Mouse (Mus musculus): ENCODE results near the gene Faf2. TPM values are rescaled to one million over a fixed set of nuclear protein-coding genes. Genes with fewer than 3 reads are reported as not detected.

Faf2 gene
- total and polyA plus RNA-seq, 3 experiments, result 40.8 to 51.7 (median 43.7) TPM

DNA sequence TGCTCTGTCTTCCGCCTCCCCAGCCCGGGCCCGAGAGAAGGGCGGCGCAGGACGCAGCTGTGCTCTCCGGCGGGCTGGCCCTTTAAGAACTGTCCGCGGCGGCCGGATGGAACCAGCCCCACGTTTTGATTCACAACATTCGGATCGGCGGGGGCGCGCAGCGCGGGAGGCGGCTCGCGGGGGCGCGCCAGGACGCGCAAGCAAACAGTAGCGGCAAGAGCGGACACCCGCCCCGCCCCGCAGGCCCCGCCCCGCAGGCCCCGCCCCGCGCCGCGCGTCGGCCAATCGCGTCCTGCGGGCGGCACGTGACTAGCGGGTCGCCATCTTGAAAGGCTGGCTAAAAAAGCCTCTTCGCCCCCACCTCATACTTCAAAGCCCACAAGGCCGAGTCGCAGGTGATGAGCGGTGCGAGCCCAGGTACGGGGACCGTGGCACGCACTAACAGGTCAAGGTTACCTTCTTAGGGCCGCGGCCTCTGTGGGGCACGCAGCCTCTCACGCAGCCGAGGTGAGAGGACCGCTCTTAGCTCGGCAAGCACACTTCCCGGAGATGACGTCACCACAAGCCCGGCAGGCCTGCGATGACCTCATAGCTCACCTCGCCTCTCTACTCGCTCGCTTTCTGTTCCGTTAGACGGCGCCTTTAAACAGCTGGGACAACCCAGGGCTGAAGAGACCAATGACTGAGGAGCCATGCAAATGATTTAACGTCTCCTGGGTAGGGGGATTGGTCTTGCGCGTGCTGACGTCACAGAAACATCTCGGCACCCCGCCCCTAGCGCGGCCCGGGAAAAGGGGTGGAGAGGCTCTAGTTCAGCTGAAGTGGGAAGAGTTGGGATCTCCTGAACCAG, 66.2 kb downstream of the Faf2 start:
- dilution Hi-C loops (cut with MboI; ENCODE audit: extremely low pct_ligation_motif_present, extremely low pct_unique_long_range_greater_than_20kb, low sequenced_read_pairs), result no loop called here
- Histone ChIP-seq H3K4me2 (ENCODE audit: insufficient read depth, low read depth, poor library complexity, severe bottlenecking) (peak overlapping the region; percentile 41), H3K4me1 (ENCODE audit: control insufficient read depth in 1 of 2, insufficient read depth in 2 of 2) (peaks cover 24 to 54% of the 10 kb centered on the region in 2 experiments)

DNA sequence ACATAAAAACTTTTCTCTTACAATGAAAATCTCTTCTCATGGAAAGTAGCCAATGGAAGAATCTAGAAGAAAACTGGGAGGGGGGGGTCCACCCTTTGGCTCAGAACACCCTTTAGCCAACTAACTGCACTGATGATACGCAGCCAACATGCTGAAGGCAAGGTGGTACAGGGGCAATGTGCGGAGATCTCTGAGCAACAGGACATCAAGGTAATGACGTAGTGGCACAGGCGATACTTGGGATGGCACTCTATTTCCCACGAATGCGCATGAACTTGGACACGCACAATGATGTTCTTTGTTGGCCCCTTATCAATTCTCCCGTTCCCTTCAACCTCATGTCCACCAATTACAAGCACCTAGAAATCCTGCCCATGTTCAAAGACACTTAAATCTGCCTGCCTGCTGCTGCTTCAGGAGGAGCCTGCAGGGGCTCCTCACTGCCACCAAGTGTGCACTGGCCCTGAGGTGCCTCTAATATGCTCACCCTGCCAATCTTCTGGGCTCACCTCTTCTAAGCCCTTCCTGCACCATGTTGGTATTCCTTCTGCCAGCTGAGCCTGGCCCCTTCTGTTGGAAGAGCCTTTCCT, 68.7 kb downstream of the Faf2 start:
- in situ Hi-C loops (cut with MboI; ENCODE audit: low pct_ligation_motif_present, low pct_unique_long_range_greater_than_20kb, low sequenced_read_pairs), result no loop called here
- no peak overlapping the region for H3K9ac ChIP-seq (ENCODE audit: insufficient read depth, low read depth)
- no peak for DNase-seq (ENCODE audit: extremely low read depth)
- H3K36me3 ChIP-seq (replicated peaks in 1 of 2; ENCODE audit: control insufficient read depth in 1 of 2, insufficient read depth in 1 of 2, low read length in 1 of 2), result peaks cover 0 to 16% of the 10 kb centered on the region in 2 experiments
- H3K4me3 ChIP-seq (replicated peaks in 1 of 3; ENCODE audit: low read depth in 2 of 3, low read length in 2 of 3, poor library complexity in 1 of 3), result no peak overlapping the region
- no peaks in the 10 kb centered on the region for H3K27me3 ChIP-seq (replicated peaks)
- no peak overlapping the region for H3K4me2 ChIP-seq (ENCODE audit: insufficient read depth, low read depth, poor library complexity, severe bottlenecking)
- peaks cover 31% of the 10 kb centered on the region for H3K79me2 ChIP-seq (replicated peaks; ENCODE audit: control insufficient read depth, extremely low read depth, insufficient read depth, poor library complexity, severe bottlenecking)
- dilution Hi-C loops (cut with MboI; ENCODE audit: extremely low pct_ligation_motif_present, extremely low pct_unique_long_range_greater_than_20kb, low sequenced_read_pairs), result no loop called here
- H3K9me3 ChIP-seq (replicated peaks; ENCODE audit: low read length), result no peaks in the 10 kb centered on the region
- peaks cover 23 to 54% of the 10 kb centered on the region in 2 experiments for H3K4me1 ChIP-seq (ENCODE audit: control insufficient read depth in 1 of 2, insufficient read depth in 2 of 2)
- no peak overlapping the region for H3K27ac ChIP-seq (ENCODE audit: insufficient read depth, low read depth)
- no peak for TF ChIP-seq MXI1 (IDR thresholded peaks at IDR 0.05; ENCODE audit: low read depth, low read length)
- TF ChIP-seq MAZ (IDR thresholded peaks at IDR 0.05; ENCODE audit: low read depth, low read length), result no peak
- no peak for TF ChIP-seq ELF1 (IDR thresholded peaks at IDR 0.05; ENCODE audit: low read depth, low read length)
- TF ChIP-seq SIN3A (IDR thresholded peaks at IDR 0.05; ENCODE audit: low read length), result no peak
- no peak for TF ChIP-seq IRF4 (IDR thresholded peaks at IDR 0.05; ENCODE audit: low read depth, low read length)
- no peak for TF ChIP-seq JUND (conservative IDR thresholded peaks at IDR 0.05; ENCODE audit: low read depth, low read length)
- no peak for TF ChIP-seq MYC (IDR thresholded peaks at IDR 0.05; ENCODE audit: low read depth, low read length)
- TF ChIP-seq PAX5 (IDR thresholded peaks at IDR 0.05; ENCODE audit: low read length), result no peak
- TF ChIP-seq RCOR1 (conservative IDR thresholded peaks at IDR 0.05; ENCODE audit: low read depth, low read length), result no peak
- no peak for TF ChIP-seq GABPA (IDR thresholded peaks at IDR 0.05; ENCODE audit: insufficient replicate concordance, low read depth, low read length)
- TF ChIP-seq ETS1 (conservative IDR thresholded peaks at IDR 0.05; ENCODE audit: low read depth, low read length), result no peak
- no peak for TF ChIP-seq CTCF (conservative IDR thresholded peaks at IDR 0.05 in 1 of 2, IDR thresholded peaks at IDR 0.05 in 1 of 2; ENCODE audit: low read depth in 2 of 2, low read length in 2 of 2)
- TF ChIP-seq MEF2A (IDR thresholded peaks at IDR 0.05; ENCODE audit: borderline replicate concordance, low read depth, low read length), result no peak
- no peak for TF ChIP-seq CHD2 (IDR thresholded peaks at IDR 0.05; ENCODE audit: low read length)
- no peak for TF ChIP-seq HCFC1 (IDR thresholded peaks at IDR 0.05; ENCODE audit: low read depth, low read length)

More for the DNA sequence above, 66.2 kb downstream of the Faf2 start:
- no peaks in the 10 kb centered on the region for H3K27me3 ChIP-seq (replicated peaks)
- peak overlapping the region; percentile 84 to 89 (median 88) for H3K4me3 ChIP-seq (replicated peaks in 1 of 3; ENCODE audit: low read depth in 2 of 3, low read length in 2 of 3, poor library complexity in 1 of 3)
- peak; percentile 98 for DNase-seq (ENCODE audit: extremely low read depth)
- H3K79me2 ChIP-seq (replicated peaks; ENCODE audit: control insufficient read depth, extremely low read depth, insufficient read depth, poor library complexity, severe bottlenecking), result peaks cover 41% of the 10 kb centered on the region
- peak overlapping the region; percentile 74 for H3K9ac ChIP-seq (ENCODE audit: insufficient read depth, low read depth)
- no peak for TF ChIP-seq JUND (conservative IDR thresholded peaks at IDR 0.05; ENCODE audit: low read depth, low read length)
- no peak for TF ChIP-seq KAT2A (IDR thresholded peaks at IDR 0.05; ENCODE audit: insufficient replicate concordance, low read length)
- peak; percentile 80 for TF ChIP-seq ELF1 (IDR thresholded peaks at IDR 0.05; ENCODE audit: low read depth, low read length)
- TF ChIP-seq MXI1 (IDR thresholded peaks at IDR 0.05; ENCODE audit: low read depth, low read length), result no peak; the same call in 1 of the 2 replicates
- TF ChIP-seq JUN (IDR thresholded peaks at IDR 0.05; ENCODE audit: insufficient read depth, low read depth, low read length), result no peak
- no peak for TF ChIP-seq CTCF (conservative IDR thresholded peaks at IDR 0.05 in 1 of 2, IDR thresholded peaks at IDR 0.05 in 1 of 2; ENCODE audit: low read depth in 2 of 2, low read length in 2 of 2)
- TF ChIP-seq CHD1 (IDR thresholded peaks at IDR 0.05; ENCODE audit: low read depth, low read length), result no peak
- no peak for TF ChIP-seq PAX5 (IDR thresholded peaks at IDR 0.05; ENCODE audit: low read length)
- no peak for TF ChIP-seq ZKSCAN1 (IDR thresholded peaks at IDR 0.05; ENCODE audit: borderline replicate concordance, low read depth, low read length)
- peak; percentile 90 for TF ChIP-seq MAX (IDR thresholded peaks at IDR 0.05; ENCODE audit: low read length)
- TF ChIP-seq MYC (IDR thresholded peaks at IDR 0.05; ENCODE audit: low read depth, low read length), result peak; percentile 88
- TF ChIP-seq BHLHE40 (IDR thresholded peaks at IDR 0.05; ENCODE audit: low read depth, low read length), result peak; percentile 94
- no peak for TF ChIP-seq SMC3 (IDR thresholded peaks at IDR 0.05; ENCODE audit: low read depth, low read length)
- TF ChIP-seq UBTF (IDR thresholded peaks at IDR 0.05; ENCODE audit: low read depth, low read length), result no peak
- TF ChIP-seq MEF2A (IDR thresholded peaks at IDR 0.05; ENCODE audit: borderline replicate concordance, low read depth, low read length), result no peak; the same call in 1 of the 2 replicates
- TF ChIP-seq RAD21 (IDR thresholded peaks at IDR 0.05; ENCODE audit: low read depth, low read length), result no peak
- peak; percentile 85 for TF ChIP-seq POLR2A (IDR thresholded peaks at IDR 0.05; ENCODE audit: low read depth, low read length)
- TF ChIP-seq IRF4 (IDR thresholded peaks at IDR 0.05; ENCODE audit: low read depth, low read length), result no peak; the same call in 1 of the 2 replicates
- TF ChIP-seq NELFE (IDR thresholded peaks at IDR 0.05; ENCODE audit: low read depth, low read length), result no peak; the same call in 1 of the 2 replicates
- no peak for TF ChIP-seq ZNF384 (IDR thresholded peaks at IDR 0.05; ENCODE audit: low read depth, low read length)
- TF ChIP-seq TCF12 (IDR thresholded peaks at IDR 0.05; ENCODE audit: low read depth, low read length), result peak; percentile 80
- TF ChIP-seq ZC3H11A (IDR thresholded peaks at IDR 0.05; ENCODE audit: low read depth, low read length), result no peak
- TF ChIP-seq ETS1 (conservative IDR thresholded peaks at IDR 0.05; ENCODE audit: low read depth, low read length), result no peak; the same call in 1 of the 2 replicates
- TF ChIP-seq TBP (conservative IDR thresholded peaks at IDR 0.05; ENCODE audit: low read depth, low read length), result no peak; the same call in 1 of the 2 replicates
- no peak for TF ChIP-seq MAFK (IDR thresholded peaks at IDR 0.05; ENCODE audit: insufficient replicate concordance, low read length)
- peak; percentile 69 for TF ChIP-seq HCFC1 (IDR thresholded peaks at IDR 0.05; ENCODE audit: low read depth, low read length)
- peak; percentile 88; the same call in 1 of the 2 replicates for TF ChIP-seq ZMIZ1 (IDR thresholded peaks at IDR 0.05; ENCODE audit: low read depth, low read length)
- peak; percentile 72 for TF ChIP-seq USF2 (conservative IDR thresholded peaks at IDR 0.05; ENCODE audit: low read depth, low read length)
- TF ChIP-seq POLR2AphosphoS2 (IDR thresholded peaks at IDR 0.05; ENCODE audit: low read depth, low read length), result peak; percentile 75; the same call in 1 of the 2 replicates
- no peak for TF ChIP-seq E2F4 (IDR thresholded peaks at IDR 0.05; ENCODE audit: insufficient replicate concordance, low read depth, low read length)
- no peak for TF ChIP-seq EP300 (IDR thresholded peaks at IDR 0.05; ENCODE audit: low read length)
- TF ChIP-seq USF1 (IDR thresholded peaks at IDR 0.05; ENCODE audit: low read depth, low read length), result peak; percentile 91
- TF ChIP-seq GABPA (IDR thresholded peaks at IDR 0.05; ENCODE audit: insufficient replicate concordance, low read depth, low read length), result no peak; the same call in 1 of the 2 replicates
- TF ChIP-seq NRF1 (IDR thresholded peaks at IDR 0.05; ENCODE audit: low read depth, low read length), result peak; percentile 55
- TF ChIP-seq RCOR1 (conservative IDR thresholded peaks at IDR 0.05; ENCODE audit: low read depth, low read length), result no peak
- peak; percentile 95 for TF ChIP-seq SIN3A (IDR thresholded peaks at IDR 0.05; ENCODE audit: low read length)
- TF ChIP-seq MAZ (IDR thresholded peaks at IDR 0.05; ENCODE audit: low read depth, low read length), result no peak
- TF ChIP-seq CHD2 (IDR thresholded peaks at IDR 0.05; ENCODE audit: low read length), result no peak
- H3K9me3 ChIP-seq (replicated peaks; ENCODE audit: low read length), result no peaks in the 10 kb centered on the region
- peaks cover 15 to 40% of the 10 kb centered on the region in 2 experiments for H3K36me3 ChIP-seq (replicated peaks in 1 of 2; ENCODE audit: control insufficient read depth in 1 of 2, insufficient read depth in 1 of 2, low read length in 1 of 2)
- in situ Hi-C loops (cut with MboI; ENCODE audit: low pct_ligation_motif_present, low pct_unique_long_range_greater_than_20kb, low sequenced_read_pairs), result no loop called here
- H3K27ac ChIP-seq (ENCODE audit: insufficient read depth, low read depth), result peak overlapping the region; percentile 97

Data from CH12.LX (cell line).